Comparison of ENCODE assay signal across 8 mouse cellular contexts in the genomic region with DNA sequence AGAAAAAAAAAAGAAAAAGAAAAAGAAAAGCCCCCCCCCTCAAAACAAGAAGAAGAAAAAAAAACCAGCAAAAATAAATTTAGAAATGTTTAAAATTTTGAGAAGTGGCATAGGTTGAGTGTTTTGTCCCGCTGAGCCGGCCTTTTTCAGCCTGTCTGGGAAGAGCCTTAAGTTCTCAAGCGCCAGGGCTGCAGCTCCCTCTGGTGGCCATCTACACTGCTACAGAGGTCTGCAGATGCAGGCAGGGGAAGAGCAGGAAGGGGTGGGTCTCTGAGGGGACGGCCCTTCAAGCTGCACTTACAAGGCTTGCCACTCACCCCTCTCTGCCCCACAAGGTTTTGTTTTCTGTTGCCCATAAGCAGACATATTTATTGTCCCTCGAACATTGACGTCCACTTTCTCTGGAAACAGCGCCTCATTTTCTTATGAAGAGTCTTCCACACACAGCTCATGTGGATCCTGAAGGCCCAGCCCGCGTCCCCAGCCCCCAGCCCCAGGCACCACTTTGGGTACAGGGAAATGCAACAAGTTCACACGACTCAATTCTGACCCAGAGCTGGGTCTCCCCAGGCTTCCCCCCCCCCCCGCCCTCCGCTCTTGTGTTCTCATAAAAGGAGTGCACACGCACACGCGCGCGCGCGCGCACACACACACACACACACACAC. TPM values are rescaled to one million over a fixed set of nuclear protein-coding genes. Genes with fewer than 3 reads are reported as not detected.
DNase-seq lines count a peak whose midpoint lies in the region; ATAC-seq and TF ChIP-seq lines count a peak whose summit lies in the region.

No protein-coding gene starts in this region.

- no peak overlapping the region for H3K4me3 ChIP-seq in CH12.LX (replicated peaks in 1 of 3; ENCODE audit: low read depth in 2 of 3, low read length in 2 of 3, poor library complexity in 1 of 3)
- no peak overlapping the region for H3K4me3 ChIP-seq in forebrain, embryonic 14.5 days (ENCODE audit: low read depth, low read length)
- no peak overlapping the region for H3K4me3 ChIP-seq in liver, postnatal 0 days (ENCODE audit: low read depth, low read length)
- H3K4me3 ChIP-seq in neural tube, embryonic 15.5 days (replicated peaks), result peak overlapping the region; percentile 20; the same call in 1 of the 2 replicates

- no peak for TF ChIP-seq POLR2A in CH12.LX (IDR thresholded peaks at IDR 0.05; ENCODE audit: low read depth, low read length)

- intact Hi-C loops in heart, postnatal 14 days (cut with DNase I), result loop anchor here (1.0 kb wide), 1 partner anchor 38 kb away; a partner anchor contains a TSS

- DNase-seq in CH12.LX (ENCODE audit: extremely low read depth), result peak; percentile 93
- DNase-seq in c-Kit-positive CD71-positive TER-119-positive erythroid progenitor cells, embryonic 14.5 days (ENCODE audit: low spot score), result peak; percentile 51
- DNase-seq in forebrain, embryonic 14.5 days (ENCODE audit: low spot score), result peak; percentile 95
- DNase-seq in heart, postnatal 14 days, result peak; percentile 92 to 95
- DNase-seq in large intestine, adult 2 months (ENCODE audit: low read depth, low spot score), result peak; percentile 64
- peak; percentile 87 for DNase-seq in liver, postnatal 0 days
- peak; percentile 95 for DNase-seq in testis, postnatal 10 days (ENCODE audit: low spot score)

- peak; percentile 82 for TF ChIP-seq RAD21 in CH12.LX (IDR thresholded peaks at IDR 0.05; ENCODE audit: low read depth, low read length)

- peak overlapping the region; percentile 16; the same call in 1 of the 2 replicates for H3K4me2 ChIP-seq in CH12.LX (ENCODE audit: insufficient read depth, low read depth, poor library complexity, severe bottlenecking)
- H3K4me2 ChIP-seq in forebrain, embryonic 14.5 days (ENCODE audit: low read length), result peak overlapping the region; percentile 39
- H3K4me2 ChIP-seq in liver, postnatal 0 days (ENCODE audit: low read depth, low read length), result peak overlapping the region; percentile 51
- peak overlapping the region; percentile 52 for H3K4me2 ChIP-seq in neural tube, embryonic 15.5 days

- peaks cover 3% of the 10 kb centered on the region for H3K9me3 ChIP-seq in CH12.LX (replicated peaks; ENCODE audit: low read length)
- H3K9me3 ChIP-seq in forebrain, embryonic 14.5 days (replicated peaks; ENCODE audit: control insufficient read depth, low read length), result no peaks in the 10 kb centered on the region
- no peaks in the 10 kb centered on the region for H3K9me3 ChIP-seq in liver, postnatal 0 days (ENCODE audit: low read length)
- no peaks in the 10 kb centered on the region for H3K9me3 ChIP-seq in neural tube, embryonic 15.5 days (replicated peaks)

- in situ Hi-C loops in CH12.LX (cut with MboI; ENCODE audit: low pct_ligation_motif_present, low pct_unique_long_range_greater_than_20kb, low sequenced_read_pairs), result loop anchor here (5.0 kb wide), 2 partner anchors 35 to 80 kb away; no protein-coding TSS in a partner anchor

- no peak overlapping the region for H3K27ac ChIP-seq in CH12.LX (ENCODE audit: insufficient read depth, low read depth)
- H3K27ac ChIP-seq in forebrain, embryonic 14.5 days (ENCODE audit: low read depth, low read length), result no peak overlapping the region
- no peak overlapping the region for H3K27ac ChIP-seq in liver, postnatal 0 days (ENCODE audit: low read depth)
- H3K27ac ChIP-seq in neural tube, embryonic 15.5 days (replicated peaks), result no peak overlapping the region

- WGBS in forebrain, embryonic 14.5 days, result 42% methylated on average over 20 of the region's 20 CpGs
- 45% methylated on average over 20 of the region's 20 CpGs for WGBS in large intestine, adult 2 months
- 39% methylated on average over 16 of the region's 20 CpGs for WGBS in liver, postnatal 0 days (ENCODE audit: insufficient replicate concordance)
- WGBS in neural tube, embryonic 15.5 days, result 46% methylated on average over 20 of the region's 20 CpGs

- no peaks in the 10 kb centered on the region for H3K79me2 ChIP-seq in CH12.LX (replicated peaks; ENCODE audit: control insufficient read depth, extremely low read depth, insufficient read depth, poor library complexity, severe bottlenecking)

- TF ChIP-seq CTCF in CH12.LX (conservative IDR thresholded peaks at IDR 0.05 in 1 of 2, IDR thresholded peaks at IDR 0.05 in 1 of 2; ENCODE audit: low read depth in 2 of 2, low read length in 2 of 2), result peak; percentile 64 to 94; a peak in 3 of 4 replicates
- peak; percentile 94 for TF ChIP-seq CTCF in liver, postnatal 0 days (IDR thresholded peaks at IDR 0.05; ENCODE audit: low read depth)

- TF ChIP-seq EP300 in CH12.LX (IDR thresholded peaks at IDR 0.05; ENCODE audit: low read length), result no peak
- TF ChIP-seq EP300 in liver, postnatal 0 days (IDR thresholded peaks at IDR 0.05; ENCODE audit: low read depth), result no peak

- ATAC-seq in forebrain, embryonic 14.5 days, result peak; percentile 96
- ATAC-seq in liver, postnatal 0 days, result peak; percentile 86
- peak; percentile 88 for ATAC-seq in neural tube, embryonic 15.5 days (ENCODE audit: low FRiP score)

- no peak overlapping the region for H3K9ac ChIP-seq in CH12.LX (ENCODE audit: insufficient read depth, low read depth)
- H3K9ac ChIP-seq in forebrain, embryonic 14.5 days (ENCODE audit: low read length), result no peak overlapping the region; the same call in 1 of the 2 replicates
- no peak overlapping the region for H3K9ac ChIP-seq in liver, postnatal 0 days (replicated peaks)
- H3K9ac ChIP-seq in neural tube, embryonic 15.5 days (replicated peaks), result no peak overlapping the region

- dilution Hi-C loops in CH12.LX (cut with MboI; ENCODE audit: extremely low pct_ligation_motif_present, extremely low pct_unique_long_range_greater_than_20kb, low sequenced_read_pairs), result no loop called here

- H3K4me1 ChIP-seq in CH12.LX (ENCODE audit: control insufficient read depth in 1 of 2, insufficient read depth in 2 of 2), result peaks cover 6 to 16% of the 10 kb centered on the region in 2 experiments
- H3K4me1 ChIP-seq in forebrain, embryonic 14.5 days (ENCODE audit: control insufficient read depth, insufficient read depth, low read length), result no peaks in the 10 kb centered on the region
- 0 out of 2 replicates have a peak, but pooled peaks cover 2% of the 10 kb centered on the region for H3K4me1 ChIP-seq in liver, postnatal 0 days (ENCODE audit: insufficient read depth)
- H3K4me1 ChIP-seq in neural tube, embryonic 15.5 days, result peaks cover 3% of the 10 kb centered on the region; the same call in 1 of the 2 replicates

- peaks cover 0 to 39% of the 10 kb centered on the region in 2 experiments for H3K36me3 ChIP-seq in CH12.LX (replicated peaks in 1 of 2; ENCODE audit: control insufficient read depth in 1 of 2, insufficient read depth in 1 of 2, low read length in 1 of 2)
- no peaks in the 10 kb centered on the region for H3K36me3 ChIP-seq in forebrain, embryonic 14.5 days (ENCODE audit: control insufficient read depth, insufficient read depth, low read length)
- 0 out of 2 replicates have a peak, but pooled peaks cover 3% of the 10 kb centered on the region for H3K36me3 ChIP-seq in liver, postnatal 0 days (replicated peaks; ENCODE audit: insufficient read depth, low read length)
- H3K36me3 ChIP-seq in neural tube, embryonic 15.5 days, result no peaks in the 10 kb centered on the region

- peaks cover 18% of the 10 kb centered on the region for H3K27me3 ChIP-seq in CH12.LX (replicated peaks)
- no peaks in the 10 kb centered on the region for H3K27me3 ChIP-seq in forebrain, embryonic 14.5 days (replicated peaks; ENCODE audit: control insufficient read depth, insufficient read depth, low read length)
- H3K27me3 ChIP-seq in liver, postnatal 0 days (ENCODE audit: insufficient read depth, low read length), result no peaks in the 10 kb centered on the region
- H3K27me3 ChIP-seq in neural tube, embryonic 15.5 days (replicated peaks), result no peaks in the 10 kb centered on the region

RNA-seq across cellular contexts. Expression of a gene that starts 17.4 kb away (rescaled TPM):
- total RNA-seq in CH12.LX (2012; rRNA removed), result 1.7 and 3.0 TPM in 2 replicates
- total RNA-seq in CH12.LX (2014; rRNA removed), result 8.7 and 11.2 TPM in 2 replicates
- 16.7 and 18.7 TPM in 2 replicates for polyA plus RNA-seq in CH12.LX (2012; ENCODE audit: insufficient read length, low read depth)
- polyA plus RNA-seq in forebrain, embryonic 14.5 days (2014; fragmentation: Nextera tagmentation; extraction: Ambion mirVana), result not detected in 2 replicates
- 1 to 10 TPM; 2.1 to 2.3 TPM for total RNA-seq in heart, postnatal 14 days (2021)
- polyA plus RNA-seq in large intestine, adult 2 months (2012; rRNA removed), result 3.8 and 4.1 TPM in 2 replicates
- polyA plus RNA-seq in liver, postnatal 0 days (2015; fragmentation: Nextera tagmentation; extraction: Ambion mirVana), result 250 and 259 TPM in 2 replicates
- polyA plus RNA-seq in neural tube, embryonic 15.5 days (2015; fragmentation: Nextera tagmentation; extraction: Ambion mirVana), result 0.50 and 4.0 TPM in 2 replicates

RNA-seq across cellular contexts. Expression of a gene that starts 21.2 kb away (rescaled TPM):
- total RNA-seq in CH12.LX (2012; rRNA removed) (not detected in 2 replicates), CH12.LX (2014; rRNA removed) (not detected in 2 replicates)
- 0.08 TPM in 1 of 2 replicates, not detected in the other for polyA plus RNA-seq in CH12.LX (2012; ENCODE audit: insufficient read length, low read depth)
- not detected in 2 replicates for polyA plus RNA-seq in forebrain, embryonic 14.5 days (2014; fragmentation: Nextera tagmentation; extraction: Ambion mirVana)
- total RNA-seq in heart, postnatal 14 days (2021), result 1 to 10 TPM; 2.7 to 5.2 TPM
- polyA plus RNA-seq in large intestine, adult 2 months (2012; rRNA removed), result 46.5 and 63.0 TPM in 2 replicates
- 3.4 TPM in 2 replicates for polyA plus RNA-seq in liver, postnatal 0 days (2015; fragmentation: Nextera tagmentation; extraction: Ambion mirVana)
- 0.79 and 14.6 TPM in 2 replicates for polyA plus RNA-seq in neural tube, embryonic 15.5 days (2015; fragmentation: Nextera tagmentation; extraction: Ambion mirVana)

RNA-seq across cellular contexts. Expression of a gene that starts 29.1 kb away (rescaled TPM):
- total RNA-seq in CH12.LX (2012; rRNA removed) (0.17 and 0.30 TPM in 2 replicates), CH12.LX (2014; rRNA removed) (not detected in 2 replicates)
- polyA plus RNA-seq in CH12.LX (2012; ENCODE audit: insufficient read length, low read depth), result not detected in 2 replicates
- 2.8 and 4.4 TPM in 2 replicates for polyA plus RNA-seq in forebrain, embryonic 14.5 days (2014; fragmentation: Nextera tagmentation; extraction: Ambion mirVana)
- total RNA-seq in heart, postnatal 14 days (2021), result 10 to 100 TPM; 17.9 to 18.4 TPM
- 14.0 and 15.5 TPM in 2 replicates for polyA plus RNA-seq in large intestine, adult 2 months (2012; rRNA removed)
- polyA plus RNA-seq in liver, postnatal 0 days (2015; fragmentation: Nextera tagmentation; extraction: Ambion mirVana), result 2.8 and 3.1 TPM in 2 replicates
- 21.1 and 24.8 TPM in 2 replicates for polyA plus RNA-seq in neural tube, embryonic 15.5 days (2015; fragmentation: Nextera tagmentation; extraction: Ambion mirVana)

RNA-seq across cellular contexts. Expression of a gene that starts 38.6 kb away (rescaled TPM):
- total RNA-seq in CH12.LX (2012; rRNA removed) (not detected in 2 replicates), CH12.LX (2014; rRNA removed) (not detected in 2 replicates)
- polyA plus RNA-seq in CH12.LX (2012; ENCODE audit: insufficient read length, low read depth), result not detected in 2 replicates
- 0.08 and 0.15 TPM in 2 replicates for polyA plus RNA-seq in forebrain, embryonic 14.5 days (2014; fragmentation: Nextera tagmentation; extraction: Ambion mirVana)
- total RNA-seq in heart, postnatal 14 days (2021), result 1 to 10 TPM; 2.8 to 3.5 TPM
- polyA plus RNA-seq in large intestine, adult 2 months (2012; rRNA removed), result 2.9 and 3.5 TPM in 2 replicates
- polyA plus RNA-seq in liver, postnatal 0 days (2015; fragmentation: Nextera tagmentation; extraction: Ambion mirVana), result 0.11 TPM in 1 of 2 replicates, not detected in the other
- polyA plus RNA-seq in neural tube, embryonic 15.5 days (2015; fragmentation: Nextera tagmentation; extraction: Ambion mirVana), result 1.3 and 1.7 TPM in 2 replicates

RNA-seq across cellular contexts. Expression of a gene that starts 40.7 kb away (rescaled TPM):
- total RNA-seq in CH12.LX (2012; rRNA removed) (not detected in 2 replicates), CH12.LX (2014; rRNA removed) (not detected in 2 replicates)
- polyA plus RNA-seq in CH12.LX (2012; ENCODE audit: insufficient read length, low read depth), result not detected in 2 replicates
- 9.4 and 12.3 TPM in 2 replicates for polyA plus RNA-seq in forebrain, embryonic 14.5 days (2014; fragmentation: Nextera tagmentation; extraction: Ambion mirVana)
- total RNA-seq in heart, postnatal 14 days (2021), result 100 to 1,000 TPM; 712 to 747 TPM
- polyA plus RNA-seq in large intestine, adult 2 months (2012; rRNA removed), result 80.0 and 106 TPM in 2 replicates
- 300 and 302 TPM in 2 replicates for polyA plus RNA-seq in liver, postnatal 0 days (2015; fragmentation: Nextera tagmentation; extraction: Ambion mirVana)
- polyA plus RNA-seq in neural tube, embryonic 15.5 days (2015; fragmentation: Nextera tagmentation; extraction: Ambion mirVana), result 26.8 and 36.9 TPM in 2 replicates

Comparison
In these comparisons a context has a peak if more than half of its experiments do, and no peak if none do; other contexts are left out.
1. RNA of a gene that starts 17.4 kb away (polyA plus RNA-seq): 250 to 259 TPM in liver, postnatal 0 days; 16.7 to 18.7 TPM in CH12.LX, 3.8 to 4.1 TPM in large intestine, adult 2 months, 0.50 to 4.0 TPM in neural tube, embryonic 15.5 days and not detected in forebrain, embryonic 14.5 days; every median in the first group is over 10 times any median in the second.
2. Peak in every context shown above with its lines, with median percentiles within 50 percentile points of each other: DNase-seq, H3K4me2 ChIP-seq and ATAC-seq.